Mouse (Mus musculus) heart, embryonic 11.5 days (tissue): ENCODE data around the gene Cux1. TPM values are rescaled to one million over a fixed set of nuclear protein-coding genes. Genes with fewer than 3 reads are reported as not detected.

ENCODE experiments used
- ATAC-seq: fragments of 200-750 bp; cut with Nextera tagmentation; replicated peaks from 2 replicates; pipeline ENCODE4 v1.8.0; 2017; ENCODE audit warnings: moderate library complexity; ENCODE audit not compliant: insufficient number of reproducible peaks, low FRiP score, low TSS enrichment
- H3K27ac ChIP-seq: fragments of 300-500 bp; sonication (generic); 2 replicates; pipeline ENCODE4 v1.5.1; 2014; ENCODE audit warnings: mild to moderate bottlenecking, low read depth, low read length
- H3K27me3 ChIP-seq: fragments of 300-500 bp; sonication (generic); 2 replicates; pipeline ENCODE4 v1.6.1; 2014; ENCODE audit warnings: mild to moderate bottlenecking, low read length, mixed read lengths; ENCODE audit not compliant: control insufficient read depth, insufficient read depth
- H3K36me3 ChIP-seq: fragments of 300-500 bp; sonication (generic); 2 replicates; pipeline ENCODE4 v1.6.1; 2014; ENCODE audit warnings: mild to moderate bottlenecking, low read length, moderate library complexity, mixed read lengths; ENCODE audit not compliant: control insufficient read depth, insufficient read depth
- H3K4me1 ChIP-seq: fragments of 300-500 bp; sonication (generic); 2 replicates; pipeline ENCODE4 v1.6.1; 2014; ENCODE audit warnings: low read length; ENCODE audit not compliant: control insufficient read depth, insufficient read depth
- H3K4me2 ChIP-seq: fragments of 300-500 bp; sonication (generic); 2 replicates; pipeline ENCODE4 v1.6.1; 2014; ENCODE audit warnings: mild to moderate bottlenecking, moderate library complexity
- H3K4me3 ChIP-seq: fragments of 300-500 bp; sonication (generic); 2 replicates; pipeline ENCODE4 v1.5.1; 2014; ENCODE audit warnings: low read depth, low read length
- H3K9ac ChIP-seq: fragments of 300-500 bp; sonication (generic); 2 replicates; pipeline ENCODE4 v1.6.1; 2014; ENCODE audit warnings: mild to moderate bottlenecking, low read depth, low read length, moderate library complexity
- H3K9me3 ChIP-seq: fragments of 300-500 bp; sonication (generic); replicated peaks from 2 replicates; pipeline ENCODE4 v1.6.1; 2016; ENCODE audit warnings: low read length; ENCODE audit not compliant: control insufficient read depth
- WGBS: fragments of 180-500 bp; shearing (Covaris S2); extraction: QIAGEN DNeasy Blood & Tissue Kit; methylation state at CpG from one replicate; pipeline ENCODE4 v1.1.7; 2014; ENCODE audit not compliant: insufficient replicate concordance; 5-methylcytosine and 5-hydroxymethylcytosine counted together
- polyA plus RNA-seq: library from polyadenylated mRNA; unstranded; fragments of >200 nt; fragmentation: Nextera tagmentation; extraction: Ambion mirVana; gene quantifications from 2 replicates; pipeline ENCODE4 v1.2.1, GENCODE M21; 2014

Gene Cux1
- polyA plus RNA-seq, 1 experiment from 2014 or later = 67.5 TPM

- Histone ChIP-seq H3K4me3 (no peak overlapping the region), H3K27me3 (no peaks in the 10 kb centered on the region), H3K36me3 (no peaks in the 10 kb centered on the region; the same call in 1 of the 2 replicates), H3K4me1 (peaks cover 15% of the 10 kb centered on the region), H3K27ac (no peak overlapping the region), H3K9ac (no peak overlapping the region), H3K9me3 (no peaks in the 10 kb centered on the region), H3K4me2 (no peak overlapping the region)
- 76% methylated on average over 6 of the region's 6 CpGs for WGBS
- ATAC-seq = no peak
Measured at GRCm38 (mm10) chr5:136354729-136355128, 212.6 kb downstream of the Cux1 start.

GRCm38 (mm10) chr5:136353114-136353513 lies 214.2 kb downstream of the Cux1 start:
- no peaks in the 10 kb centered on the region for H3K36me3 ChIP-seq

GRCm38 (mm10) chr5:136343156-136343890 lies 224.0 kb downstream of the Cux1 start:
- no peaks in the 10 kb centered on the region for H3K4me1 ChIP-seq
- no peaks in the 10 kb centered on the region for H3K9me3 ChIP-seq
- no peak overlapping the region for H3K4me2 ChIP-seq
- H3K9ac ChIP-seq = no peak overlapping the region
- no peaks in the 10 kb centered on the region for H3K27me3 ChIP-seq
- no peak for ATAC-seq
- H3K27ac ChIP-seq = no peak overlapping the region
- peaks cover 5% of the 10 kb centered on the region; the same call in 1 of the 2 replicates for H3K36me3 ChIP-seq
- 88% methylated on average over 15 of the region's 15 CpGs for WGBS
- H3K4me3 ChIP-seq = no peak overlapping the region

More at GRCm38 (mm10) chr5:136353114-136353513, 214.2 kb downstream of the Cux1 start:
- no peak overlapping the region for H3K4me3 ChIP-seq
- H3K9me3 ChIP-seq = no peaks in the 10 kb centered on the region
- H3K4me1 ChIP-seq = peaks cover 15% of the 10 kb centered on the region
- no peaks in the 10 kb centered on the region for H3K27me3 ChIP-seq
- H3K4me2 ChIP-seq = no peak overlapping the region
- 73% methylated on average over 8 of the region's 8 CpGs for WGBS
- H3K27ac ChIP-seq = no peak overlapping the region
- no peak overlapping the region for H3K9ac ChIP-seq
- no peak for ATAC-seq

- Histone ChIP-seq H3K27me3 (no peaks in the 10 kb centered on the region), H3K4me2 (no peak overlapping the region), H3K36me3 (peaks cover 14% of the 10 kb centered on the region; the same call in 1 of the 2 replicates), H3K4me3 (no peak overlapping the region), H3K27ac (no peak overlapping the region), H3K9ac (no peak overlapping the region), H3K9me3 (no peaks in the 10 kb centered on the region), H3K4me1 (no peaks in the 10 kb centered on the region)
- WGBS = 75% methylated on average over 4 of the region's 4 CpGs
- ATAC-seq = no peak
Measured at GRCm38 (mm10) chr5:136336798-136337527, 230.3 kb downstream of the Cux1 start.

- Histone ChIP-seq H3K4me1 (no peaks in the 10 kb centered on the region), H3K27me3 (no peaks in the 10 kb centered on the region), H3K4me3 (no peak overlapping the region), H3K36me3 (peaks cover 14% of the 10 kb centered on the region; the same call in 1 of the 2 replicates), H3K27ac (no peak overlapping the region), H3K9me3 (no peaks in the 10 kb centered on the region), H3K4me2 (no peak overlapping the region), H3K9ac (no peak overlapping the region)
- 90% methylated on average over 4 of the region's 4 CpGs for WGBS
- no peak for ATAC-seq
Measured at GRCm38 (mm10) chr5:136335681-136336080, 231.6 kb downstream of the Cux1 start.

- 63% methylated on average over 4 of the region's 4 CpGs for WGBS
- H3K27ac ChIP-seq = no peak overlapping the region
Measured at GRCm38 (mm10) chr5:136334780-136335179, 232.5 kb downstream of the Cux1 start.

GRCm38 (mm10) chr5:136334051-136334450 lies 233.2 kb downstream of the Cux1 start:
- peaks cover 9% of the 10 kb centered on the region; the same call in 1 of the 2 replicates for H3K36me3 ChIP-seq
- no peak overlapping the region for H3K9ac ChIP-seq
- no peak overlapping the region for H3K4me3 ChIP-seq
- H3K4me2 ChIP-seq = no peak overlapping the region
- H3K9me3 ChIP-seq = no peaks in the 10 kb centered on the region
- no peaks in the 10 kb centered on the region for H3K27me3 ChIP-seq
- 88% methylated on average over 1 of the region's 1 CpGs for WGBS
- ATAC-seq = no peak
- H3K4me1 ChIP-seq = no peaks in the 10 kb centered on the region
- H3K27ac ChIP-seq = no peak overlapping the region

More at GRCm38 (mm10) chr5:136334780-136335179, 232.5 kb downstream of the Cux1 start:
- Histone ChIP-seq H3K9me3 (no peaks in the 10 kb centered on the region), H3K9ac (no peak overlapping the region), H3K27me3 (no peaks in the 10 kb centered on the region), H3K4me1 (no peaks in the 10 kb centered on the region), H3K36me3 (peaks cover 14% of the 10 kb centered on the region; the same call in 1 of the 2 replicates), H3K4me3 (no peak overlapping the region), H3K4me2 (no peak overlapping the region)
- no peak for ATAC-seq

- peaks cover 16% of the 10 kb centered on the region for H3K36me3 ChIP-seq
- no peak for ATAC-seq
- H3K4me1 ChIP-seq = no peaks in the 10 kb centered on the region
- H3K9ac ChIP-seq = no peak overlapping the region
- H3K9me3 ChIP-seq = no peaks in the 10 kb centered on the region
- H3K4me3 ChIP-seq = no peak overlapping the region
- no peak overlapping the region for H3K4me2 ChIP-seq
- 93% methylated on average over 11 of the region's 11 CpGs for WGBS
- H3K27ac ChIP-seq = no peak overlapping the region
- H3K27me3 ChIP-seq = no peaks in the 10 kb centered on the region
Measured at GRCm38 (mm10) chr5:136332786-136333462, 234.4 kb downstream of the Cux1 start.
